Mouse (Mus musculus) thymus, postnatal 0 days (tissue): Measurements from ENCODE around the gene Hmga1b. TPM values are rescaled to one million over a fixed set of nuclear protein-coding genes. Genes with fewer than 3 reads are reported as not detected.

Experiments
- polyA plus RNA-seq: library from polyadenylated mRNA; unstranded; fragments of >200 nt; fragmentation: Nextera tagmentation; extraction: Ambion mirVana; gene quantifications from 2 replicates; pipeline ENCODE4 v1.2.1, GENCODE M21; 2015

Hmga1b gene
- polyA plus RNA-seq, 1 experiment from 2014 or later = 9.7 TPM

Other genes with a start within 250 kb of the Hmga1b start
- 0.14 and 0.18 TPM in 2 replicates for gene Gcgr, start 232.1 kb upstream of the Hmga1b start, polyA plus RNA-seq
- 179 and 196 TPM in 2 replicates for gene Mcrip1, start 213.1 kb upstream of the Hmga1b start, polyA plus RNA-seq
- gene Ppp1r27, start 211.7 kb upstream of the Hmga1b start, polyA plus RNA-seq = 13.7 and 17.1 TPM in 2 replicates
- 254 and 290 TPM in 2 replicates for gene P4hb, start 189.5 kb upstream of the Hmga1b start, polyA plus RNA-seq
- 553 and 615 TPM in 2 replicates for gene Arhgdia, start 181.2 kb upstream of the Hmga1b start, polyA plus RNA-seq
- gene Alyref, start 164.4 kb upstream of the Hmga1b start, polyA plus RNA-seq = 571 and 587 TPM in 2 replicates
- gene Anapc11, start 164.4 kb upstream of the Hmga1b start, polyA plus RNA-seq = 158 and 179 TPM in 2 replicates
- 1.6 and 2.1 TPM in 2 replicates for gene Npb, start 154.3 kb upstream of the Hmga1b start, polyA plus RNA-seq
- gene Pcyt2, start 144.9 kb upstream of the Hmga1b start, polyA plus RNA-seq = 113 and 114 TPM in 2 replicates
- gene Sirt7, start 137.6 kb upstream of the Hmga1b start, polyA plus RNA-seq = 100 and 108 TPM in 2 replicates
- gene Mafg, start 129.2 kb upstream of the Hmga1b start, polyA plus RNA-seq = 16.5 and 18.7 TPM in 2 replicates
- 1.7 and 2.9 TPM in 2 replicates for gene Pycr1, start 119.0 kb upstream of the Hmga1b start, polyA plus RNA-seq
- 0.56 and 0.86 TPM in 2 replicates for gene Myadml2, start 114.6 kb upstream of the Hmga1b start, polyA plus RNA-seq
- gene Notum, start 101.6 kb upstream of the Hmga1b start, polyA plus RNA-seq = 0.18 TPM in 1 of 2 replicates, not detected in the other
- 116 and 120 TPM in 2 replicates for gene Aspscr1, start 89.8 kb upstream of the Hmga1b start, polyA plus RNA-seq
- gene Cenpx, start 49.1 kb upstream of the Hmga1b start, polyA plus RNA-seq = 191 and 212 TPM in 2 replicates
- 32.6 and 33.5 TPM in 2 replicates for gene Lrrc45, start 48.9 kb upstream of the Hmga1b start, polyA plus RNA-seq
- 16.6 and 17.4 TPM in 2 replicates for gene Rac3, start 41.3 kb upstream of the Hmga1b start, polyA plus RNA-seq
- 78.7 and 80.4 TPM in 2 replicates for gene Dcxr, start 35.5 kb upstream of the Hmga1b start, polyA plus RNA-seq
- 179 and 229 TPM in 2 replicates for gene Cbr2, start 30.7 kb upstream of the Hmga1b start, polyA plus RNA-seq
- 23.7 and 30.1 TPM in 2 replicates for gene Rfng, start 21.4 kb downstream of the Hmga1b start, polyA plus RNA-seq
- 130 and 134 TPM in 2 replicates for gene Gps1, start 21.5 kb downstream of the Hmga1b start, polyA plus RNA-seq
- gene Dus1l, start 33.6 kb downstream of the Hmga1b start, polyA plus RNA-seq = 87.0 and 92.2 TPM in 2 replicates
- gene Fasn, start 61.8 kb downstream of the Hmga1b start, polyA plus RNA-seq = 22.3 and 25.3 TPM in 2 replicates
- gene Ccdc57, start 170.1 kb downstream of the Hmga1b start, polyA plus RNA-seq = 1.9 and 2.2 TPM in 2 replicates
- gene Slc16a3, start 185.7 kb downstream of the Hmga1b start, polyA plus RNA-seq = 5.2 and 5.5 TPM in 2 replicates
- gene Csnk1d, start 228.5 kb downstream of the Hmga1b start, polyA plus RNA-seq = 77.6 and 85.8 TPM in 2 replicates